Mouse (Mus musculus) granulocyte monocyte progenitor cell, adult 5-6 weeks (primary cell): ENCODE measurements at regions not wholly inside any gene's neighbourhood (a gene's known extent, or its start where the extent isn't known, plus 50 kb on each side); places are given as distances from the start of the nearest gene placed in this dataset.

ENCODE experiments used
- ATAC-seq: replicated peaks from 2 replicates; pipeline ENCODE4 v1.8.0; 2016; ENCODE audit warnings: mild to moderate bottlenecking, moderate TSS enrichment, inconsistent platforms; ENCODE audit not compliant: poor library complexity, severe bottlenecking

DNA sequence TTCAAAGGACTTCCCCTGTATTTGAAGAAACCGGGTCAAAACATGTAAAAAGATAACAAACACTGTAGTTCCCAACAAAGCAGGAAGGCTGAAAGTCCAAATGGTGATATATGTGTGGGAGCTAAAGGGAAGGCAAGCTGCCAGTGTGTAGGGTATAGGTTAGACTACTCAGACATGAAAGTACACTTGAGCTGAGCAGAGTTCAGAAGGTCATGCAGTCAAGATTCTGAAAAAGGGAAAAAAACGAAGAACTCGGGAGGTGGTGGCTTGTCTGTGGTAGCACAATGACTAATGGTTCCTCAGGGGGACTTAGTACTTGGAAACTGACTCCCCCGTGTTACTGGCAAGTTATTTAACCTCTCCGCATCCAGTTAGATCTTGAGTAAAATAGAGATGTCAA is 130.3 kb upstream of the Tent5a start:
- ATAC-seq = peak; percentile 46

DNA sequence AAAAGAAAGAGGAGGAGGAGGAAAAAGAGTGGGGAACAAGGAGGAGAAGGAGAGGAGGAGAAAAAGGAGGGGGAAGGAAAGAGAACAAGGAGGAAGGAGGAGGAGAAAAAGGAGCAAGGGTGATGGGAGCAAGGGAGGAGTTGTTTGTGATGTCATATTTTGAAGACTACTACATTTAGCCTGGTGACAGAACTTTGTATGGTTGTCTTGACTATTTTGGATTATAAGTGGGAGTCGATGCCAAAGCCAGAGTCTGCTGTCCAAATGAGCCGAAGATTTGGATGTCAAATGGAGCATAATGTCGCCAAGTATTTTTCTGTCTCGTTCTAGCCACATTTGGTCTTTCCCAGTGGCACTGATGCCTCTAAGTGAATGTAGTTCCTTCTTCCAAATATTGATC is 128.2 kb upstream of the Tent5a start:
- ATAC-seq = no peak

DNA sequence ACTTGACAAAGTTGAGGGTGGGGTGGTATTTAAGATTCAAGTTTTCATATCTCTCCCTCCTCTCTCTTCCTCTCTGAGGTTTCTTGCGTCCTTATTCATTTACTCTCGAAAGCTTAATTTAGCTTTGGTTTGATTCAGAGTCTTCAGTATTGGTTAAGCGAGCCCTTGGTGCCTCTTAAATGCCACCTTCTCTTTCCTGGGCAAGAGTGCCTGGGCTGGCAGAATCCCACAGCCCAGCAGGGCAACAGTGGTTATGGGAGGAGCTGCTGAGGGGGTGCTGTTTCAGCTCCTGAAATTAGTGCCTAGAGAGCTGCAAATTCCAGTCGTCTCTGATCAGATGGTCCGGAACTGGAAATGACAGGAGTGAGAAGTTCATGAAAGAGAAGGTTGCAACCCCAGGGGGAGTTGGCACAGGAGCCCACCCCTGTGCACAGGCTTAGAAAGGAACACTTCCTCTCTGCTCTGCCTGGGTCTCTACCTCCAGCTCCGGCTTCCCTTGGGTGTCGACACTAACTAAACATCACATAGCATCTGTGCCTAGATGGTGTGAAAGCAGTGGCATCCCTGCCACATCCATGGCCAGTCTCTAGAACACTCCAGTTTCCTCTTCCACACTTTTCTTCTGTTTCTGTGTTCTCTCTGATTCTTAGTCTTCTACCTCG is 125.2 kb upstream of the Tent5a start:
- peak; percentile 92 for ATAC-seq

DNA sequence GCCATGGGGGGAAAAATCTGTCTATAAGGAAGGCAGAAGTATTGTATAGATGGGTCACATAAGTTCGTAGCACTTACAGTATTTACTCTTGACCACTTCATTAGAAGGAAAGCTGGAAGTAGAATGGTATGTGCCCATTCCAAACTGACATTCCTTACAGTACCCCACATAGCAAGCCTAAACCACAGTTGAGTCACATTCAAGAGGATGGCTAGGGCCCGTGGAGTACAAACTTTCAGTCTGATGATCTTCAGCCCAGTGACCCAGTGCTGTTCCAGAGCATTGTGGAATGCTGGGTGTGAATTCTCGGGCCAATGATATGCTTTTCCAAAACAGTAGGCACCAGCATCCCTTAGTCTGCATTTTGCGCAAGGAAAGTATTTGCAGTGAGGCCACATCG is 124.2 kb upstream of the Tent5a start:
- no peak for ATAC-seq

DNA sequence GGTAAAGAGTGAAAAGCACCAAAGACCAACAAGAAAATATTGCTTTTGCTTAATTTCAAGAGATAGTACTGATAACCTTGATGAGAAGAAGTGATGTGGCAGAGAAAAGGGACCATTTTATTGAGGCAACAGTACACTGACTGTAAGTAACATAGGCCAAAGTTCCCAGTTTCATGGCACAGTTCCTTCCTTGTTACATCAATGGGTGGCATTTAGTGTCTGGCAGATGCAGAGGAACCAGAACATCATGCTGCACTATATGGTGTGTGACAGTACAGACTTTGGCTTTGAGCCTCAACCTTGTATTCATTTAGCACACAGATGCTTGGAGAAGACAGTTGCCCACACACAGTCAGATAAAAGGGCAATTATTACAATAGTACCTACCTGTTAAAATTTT is 123.7 kb upstream of the Tent5a start:
- ATAC-seq = 0 out of 2 replicates have a peak, but pooled peaks have one; percentile 26

DNA sequence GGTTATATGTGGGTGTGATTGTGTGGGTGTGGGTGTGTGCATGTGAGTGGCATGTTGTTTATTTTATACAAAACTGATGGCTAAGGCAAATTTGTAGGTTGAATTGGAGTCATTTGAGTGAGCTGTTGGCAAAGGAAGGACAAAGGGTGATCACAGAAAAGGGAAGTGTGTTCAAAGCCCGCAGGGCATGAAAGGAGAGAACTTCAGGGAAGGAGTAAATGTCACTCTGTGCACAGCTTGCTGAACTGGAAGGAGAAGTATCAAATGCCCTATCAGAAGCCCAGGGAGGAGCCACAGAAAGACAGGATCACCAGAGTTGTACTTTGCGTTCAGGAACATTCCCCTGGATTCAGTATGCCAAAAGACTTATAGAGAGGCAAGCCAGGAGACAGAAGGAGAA is 122.3 kb upstream of the Tent5a start:
- peak; percentile 65 for ATAC-seq

DNA sequence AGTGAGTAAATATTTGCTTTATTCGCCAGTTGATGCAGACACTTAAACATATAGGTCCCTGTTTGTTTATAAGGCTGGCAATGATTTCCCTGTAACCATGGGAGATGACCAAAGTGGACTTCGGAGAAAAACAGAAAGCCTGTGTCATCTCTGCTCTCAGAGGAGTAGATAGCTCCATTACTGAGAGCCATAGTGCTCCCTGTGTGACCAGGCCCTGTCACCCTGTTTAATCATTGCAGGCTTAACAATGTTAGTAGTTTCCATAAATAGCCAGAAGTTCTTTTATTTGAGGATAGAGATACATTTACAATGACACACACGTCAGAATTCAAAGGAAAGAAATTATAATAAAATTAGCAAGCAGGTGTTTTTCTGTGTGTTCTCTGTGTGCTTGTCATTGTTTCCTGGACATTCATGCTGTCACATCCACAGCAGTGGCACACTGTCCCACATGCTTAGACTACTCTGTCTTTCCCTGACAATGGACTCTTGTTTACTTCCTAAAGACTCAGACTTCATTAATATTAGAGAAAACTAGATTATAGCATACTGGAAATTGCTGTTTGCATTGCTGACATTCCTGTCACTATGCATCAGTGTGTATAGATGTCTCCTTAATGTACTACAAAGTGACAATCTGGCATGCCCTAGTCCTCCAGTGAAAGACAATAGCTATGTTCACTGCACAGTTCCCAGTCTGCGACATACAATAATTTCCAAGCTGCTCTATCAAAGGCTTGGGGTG is 115.8 kb upstream of the Tent5a start:
- ATAC-seq = no peak

DNA sequence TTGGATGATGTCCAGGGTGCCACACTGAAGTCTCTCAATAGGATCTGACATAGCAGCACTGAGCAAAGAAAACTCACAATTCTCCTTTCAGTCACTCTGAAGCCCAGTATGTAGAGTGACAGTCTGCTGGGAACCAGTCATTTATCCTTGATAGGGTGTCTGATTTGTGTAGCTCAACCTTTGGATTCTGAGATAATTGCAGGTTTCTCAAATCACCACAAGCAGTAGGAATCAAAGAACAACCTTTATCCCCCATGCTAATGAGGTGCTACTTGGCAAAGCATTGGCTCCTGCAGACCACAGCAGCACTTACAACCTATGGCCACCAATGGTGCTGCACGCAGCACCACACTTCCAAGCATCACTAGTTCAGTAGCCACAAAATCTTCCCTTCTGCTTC is 112.5 kb upstream of the Tent5a start:
- ATAC-seq = no peak

DNA sequence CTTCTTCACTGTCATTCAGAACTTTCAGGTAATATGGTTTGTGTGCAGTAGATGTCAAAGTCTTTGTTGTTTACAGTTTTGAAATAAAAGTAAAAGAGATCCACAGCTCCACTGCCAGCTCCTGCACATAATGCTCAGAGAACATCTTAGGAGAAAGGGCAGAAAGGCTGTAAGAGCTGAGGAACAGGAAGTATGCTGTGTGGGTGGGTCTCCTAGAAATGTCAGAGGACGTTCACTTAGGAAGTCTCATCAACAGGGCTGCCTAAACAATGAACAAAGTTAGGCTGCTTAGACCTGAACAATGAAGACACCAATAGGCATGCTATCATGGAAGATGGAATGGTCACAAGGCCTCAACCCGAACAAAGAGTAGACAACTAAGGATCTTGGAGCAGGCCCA is 105.1 kb upstream of the Tent5a start:
- no peak for ATAC-seq

DNA sequence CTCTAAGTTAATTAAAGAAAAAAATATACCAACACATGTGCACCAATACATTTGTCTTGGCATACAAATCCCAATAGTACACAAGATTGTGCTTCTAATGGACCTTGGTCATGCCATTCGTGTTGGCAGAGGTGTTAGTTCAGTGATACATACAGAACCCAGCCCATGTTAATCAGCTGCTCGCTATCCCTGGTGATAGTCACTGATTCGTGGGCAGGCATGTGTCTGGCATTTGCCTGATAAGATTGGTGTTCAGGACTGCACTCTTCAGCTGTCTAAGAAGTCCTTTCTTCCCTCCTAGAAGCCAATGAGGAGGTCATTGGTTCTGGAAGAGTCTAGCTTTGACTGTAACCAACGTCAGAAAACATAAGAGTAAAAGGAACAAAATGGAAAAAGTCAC is 99.7 kb upstream of the Tent5a start:
- no peak for ATAC-seq

DNA sequence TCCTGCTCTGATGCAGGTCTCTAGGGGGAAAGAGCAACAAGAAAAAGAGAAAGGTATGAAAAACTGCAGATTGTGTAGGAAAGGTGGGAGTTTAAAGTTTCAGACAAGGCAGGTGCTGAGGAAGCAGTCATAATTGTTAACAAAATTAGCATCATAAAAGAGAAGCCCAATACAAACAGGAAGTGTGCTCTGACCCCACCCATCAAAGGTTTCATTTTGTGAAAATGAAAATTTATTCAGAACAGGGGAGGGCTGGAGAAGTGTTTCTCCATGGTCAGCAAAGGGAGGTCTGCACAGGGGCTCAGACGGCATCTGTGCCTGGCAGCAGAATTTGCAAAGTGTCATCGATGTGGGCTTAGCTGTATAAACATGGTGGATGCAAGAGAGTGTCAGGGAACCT is 96.8 kb upstream of the Tent5a start:
- ATAC-seq = peak; percentile 53

DNA sequence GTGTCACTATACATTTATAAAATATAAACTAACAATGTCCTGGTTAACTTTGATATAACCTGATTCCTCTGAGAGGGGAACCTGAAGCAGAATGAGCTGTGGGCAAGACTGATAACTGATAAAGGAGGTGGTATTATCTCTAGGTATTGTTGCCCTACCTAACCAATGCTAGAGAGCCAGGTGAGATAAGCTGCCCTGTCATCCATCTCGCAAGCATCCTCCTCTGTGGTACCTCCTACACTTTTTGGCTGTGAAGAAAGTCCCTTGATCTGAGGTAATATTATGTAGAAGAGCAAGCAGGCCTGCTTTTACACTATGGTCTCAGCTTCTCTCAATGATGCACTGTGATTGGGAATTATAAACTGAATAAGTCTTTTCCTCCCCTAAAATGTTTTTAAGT is 87.2 kb upstream of the Tent5a start:
- ATAC-seq = no peak

DNA sequence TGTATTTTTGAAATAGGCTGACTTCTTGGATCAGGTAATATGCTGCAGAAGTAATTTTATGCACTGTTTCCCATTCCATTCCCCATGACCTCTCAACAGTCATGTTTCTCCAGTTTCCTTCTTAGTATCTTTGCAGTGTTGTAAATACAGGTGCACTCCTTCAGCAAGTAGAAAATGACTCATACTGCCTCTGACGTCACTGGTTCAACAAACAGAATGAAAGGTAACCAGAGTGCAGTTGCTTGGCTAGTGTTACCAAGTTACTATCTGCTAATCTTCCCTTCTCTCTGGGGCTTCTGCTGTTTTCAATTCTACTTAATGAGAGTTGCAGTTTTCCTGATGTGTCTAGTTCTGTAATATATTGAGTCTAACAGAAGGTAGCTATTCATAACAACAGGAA is 86.7 kb upstream of the Tent5a start:
- ATAC-seq = no peak

DNA sequence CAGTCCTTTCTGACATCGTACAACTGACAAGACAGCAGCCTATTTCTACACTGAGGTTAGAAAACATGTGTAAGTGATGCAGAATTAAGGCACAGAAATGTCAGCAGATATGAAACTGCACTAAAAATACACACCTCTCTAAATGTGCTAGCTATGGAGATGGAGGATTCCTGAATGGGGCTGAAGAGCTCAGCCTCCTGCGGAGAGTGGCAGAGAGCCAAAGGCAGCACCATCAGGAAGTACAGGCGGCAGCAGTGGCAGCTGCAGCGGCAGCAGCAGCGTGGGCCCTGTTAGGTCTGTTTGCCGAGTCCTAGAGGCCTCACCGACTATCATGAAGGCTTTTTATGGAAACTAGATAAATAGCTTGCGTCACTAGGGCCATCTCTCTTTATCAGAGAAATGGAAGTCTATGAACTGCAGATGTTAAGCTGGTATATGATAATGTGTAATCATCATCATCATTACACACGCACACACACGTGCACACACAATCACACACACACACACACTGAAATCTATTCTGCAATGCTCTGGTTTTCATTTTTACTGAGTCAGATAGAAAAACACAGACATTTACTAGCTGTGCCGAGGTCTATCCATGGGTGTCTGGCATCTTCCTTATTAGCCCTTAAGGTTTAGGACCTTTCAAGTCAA is 83.6 kb upstream of the Tent5a start:
- ATAC-seq = peak; percentile 90

DNA sequence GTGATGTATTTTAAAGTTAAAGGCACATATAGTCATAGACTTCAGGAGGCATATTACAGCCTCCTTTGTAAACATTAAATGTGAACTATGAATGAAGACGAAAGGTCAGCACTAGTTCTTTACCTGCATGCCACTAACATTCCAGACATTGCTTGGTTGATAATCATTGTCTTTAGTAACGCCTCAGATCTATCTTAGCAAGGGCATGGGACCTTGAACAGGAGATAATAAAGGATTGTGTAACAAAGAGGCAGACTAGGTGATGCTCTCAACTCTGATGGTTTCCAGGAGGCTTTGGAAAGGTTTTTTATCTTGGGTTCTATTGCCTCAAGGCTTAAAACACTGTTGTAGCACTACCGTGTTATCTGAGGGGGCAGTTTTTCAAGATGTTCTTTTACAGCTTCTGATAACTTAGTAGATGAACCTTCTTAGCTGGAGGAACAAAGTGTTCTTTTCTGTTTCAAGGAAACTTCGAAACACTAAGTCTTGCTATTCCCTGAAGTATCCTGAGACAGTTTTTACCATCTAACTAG is 82.9 kb upstream of the Tent5a start:
- ATAC-seq = no peak

DNA sequence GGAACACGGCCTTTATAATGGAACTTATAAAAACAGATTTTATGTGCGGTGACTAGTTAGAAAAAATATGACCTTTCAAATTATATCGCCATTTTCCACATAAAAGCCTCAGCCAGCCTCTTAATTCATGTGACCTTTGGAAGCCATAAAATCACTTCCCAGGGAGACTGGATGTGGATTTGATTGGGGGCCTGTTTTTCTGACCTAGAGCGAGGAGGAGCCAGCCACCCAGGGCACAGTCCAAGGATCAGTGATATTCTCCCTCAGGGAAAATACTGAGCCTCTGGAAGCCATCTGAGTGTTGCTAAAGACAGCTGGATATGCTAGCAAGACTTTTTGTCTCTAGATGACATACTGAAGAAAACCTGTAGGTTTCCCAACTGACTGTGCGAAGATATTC is 81.3 kb upstream of the Tent5a start:
- no peak for ATAC-seq

DNA sequence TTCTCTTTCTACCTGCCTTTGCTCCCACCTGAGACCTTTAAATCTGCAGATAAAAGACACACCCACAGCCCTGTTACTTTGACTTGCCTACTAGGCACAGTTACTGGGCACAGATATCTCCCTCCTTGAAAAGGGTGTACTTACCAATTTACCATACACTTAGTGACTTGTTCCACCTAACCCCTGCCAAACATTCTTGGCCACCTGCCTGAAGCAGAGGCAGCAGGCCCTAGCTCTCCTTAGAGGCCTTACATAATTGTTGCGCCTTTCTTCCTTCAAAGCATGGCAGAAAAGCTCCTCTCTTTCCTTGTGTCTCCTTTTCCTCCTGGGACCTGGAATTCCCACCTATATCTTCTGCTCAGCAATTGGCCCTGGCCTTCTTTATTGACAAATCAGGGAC is 80.4 kb upstream of the Tent5a start:
- no peak for ATAC-seq

DNA sequence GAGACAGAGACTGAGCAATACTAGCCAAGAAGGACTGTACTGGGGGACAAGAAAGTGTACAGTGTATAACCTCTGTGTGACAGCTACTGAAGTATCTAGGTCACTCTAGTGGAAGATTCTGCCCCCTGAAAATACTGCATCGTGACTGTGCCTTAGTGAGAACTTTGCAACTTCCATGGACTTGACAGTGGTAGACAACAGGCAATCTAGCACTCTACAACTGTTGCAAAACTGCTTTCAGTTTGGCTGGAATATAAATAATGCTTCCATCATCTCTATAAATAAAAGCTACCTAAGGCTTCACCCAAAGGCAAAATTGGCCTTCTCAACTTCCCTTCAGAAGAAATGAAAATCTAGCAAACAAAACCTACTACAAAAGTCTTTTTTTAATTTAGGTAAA is 74.6 kb upstream of the Tent5a start:
- ATAC-seq = no peak

DNA sequence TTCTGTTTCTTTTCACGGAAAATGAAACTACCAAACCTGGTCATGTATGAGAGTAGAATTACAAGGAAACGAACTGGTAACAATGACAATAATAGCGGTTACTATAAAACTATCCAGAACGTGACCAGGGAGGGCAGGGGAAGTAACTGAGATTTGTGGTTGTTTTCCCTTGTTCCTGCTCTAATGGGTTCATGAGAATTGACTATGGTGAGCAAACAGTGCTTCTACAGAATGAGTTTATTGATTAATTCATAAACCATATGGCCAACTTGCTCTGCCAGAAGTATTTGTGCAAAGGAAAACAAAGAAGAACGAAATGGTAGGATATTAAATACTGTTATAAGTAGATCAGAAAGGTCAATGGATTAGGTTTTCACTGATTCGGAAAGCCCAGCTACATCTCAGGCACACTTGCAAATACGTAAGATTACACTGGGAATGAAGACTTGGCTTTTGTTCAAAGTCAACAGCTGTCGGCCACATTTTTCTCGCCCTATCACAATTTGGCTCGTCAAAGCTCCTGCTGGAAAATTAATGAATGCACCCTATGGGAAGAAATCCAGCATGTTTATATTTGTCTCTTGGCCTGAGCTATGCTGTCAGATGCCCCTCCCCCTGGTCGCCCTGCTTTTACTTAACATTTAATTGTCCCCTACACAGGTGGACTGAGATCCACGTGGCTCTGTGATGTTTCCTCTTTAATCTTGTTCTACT is 73.6 kb upstream of the Tent5a start:
- ATAC-seq = no peak

DNA sequence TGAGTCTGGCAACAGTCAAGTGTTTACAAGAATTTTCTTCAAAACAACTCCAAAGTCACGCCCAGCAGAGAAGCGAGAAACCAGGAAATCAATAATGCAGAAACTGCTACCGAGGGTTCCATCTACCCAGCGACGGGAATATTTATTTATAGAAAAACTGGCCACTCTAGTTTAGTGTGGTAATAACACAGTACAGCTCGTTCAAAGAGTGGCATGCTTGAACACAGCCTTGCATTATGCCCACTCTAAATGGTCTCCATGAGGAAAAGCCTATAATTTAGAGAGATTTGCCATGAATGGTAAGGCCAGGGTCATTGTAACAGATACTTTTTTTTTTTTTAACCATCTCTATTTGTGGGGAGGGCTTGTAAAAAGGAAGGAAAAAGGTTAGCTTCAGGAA is 67.8 kb upstream of the Tent5a start:
- ATAC-seq = no peak

DNA sequence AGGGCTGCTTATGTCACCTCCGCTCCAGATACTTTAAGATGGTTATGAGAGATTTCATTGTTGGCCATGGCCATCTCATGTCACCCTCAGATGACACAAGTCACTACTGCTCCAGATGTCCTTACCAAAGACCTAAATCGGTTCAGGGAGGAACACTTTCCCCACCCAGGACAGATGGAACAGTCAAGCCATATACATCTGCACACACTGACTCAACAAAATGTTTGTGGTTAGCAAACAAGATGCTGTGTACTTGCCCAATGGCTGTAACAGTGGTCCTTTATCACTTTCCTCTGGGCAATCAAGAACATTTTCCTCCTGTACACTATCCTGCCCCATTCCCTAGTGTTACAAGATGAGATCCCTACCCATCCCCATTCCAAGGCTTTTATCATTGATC is 64.1 kb upstream of the Tent5a start:
- ATAC-seq = peak; percentile 57
